Mouse (Mus musculus): ENCODE measurements around the gene Ccdc74a.

Ccdc74a gene

DNA sequence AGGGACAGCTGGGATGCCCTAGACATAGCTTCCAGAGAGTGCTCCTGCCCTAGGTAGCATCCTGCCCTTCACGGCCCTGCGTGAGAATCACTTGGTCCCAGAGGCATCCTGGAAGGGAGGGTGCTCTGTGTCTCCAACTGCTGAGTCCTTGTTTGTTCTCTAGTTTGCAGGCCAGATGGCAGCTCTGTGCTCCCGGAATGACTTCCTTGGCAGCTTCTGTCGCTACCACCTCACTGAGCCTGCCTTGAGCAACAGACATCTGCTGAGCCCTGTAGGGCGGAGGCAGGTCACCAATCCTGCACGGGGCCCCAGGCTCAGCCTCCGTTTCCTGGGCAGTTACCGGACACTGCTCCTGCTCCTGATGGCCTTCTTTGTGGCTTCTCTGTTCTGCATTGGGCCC is 4.0 kb upstream of the Ccdc74a start:
- DNase-seq (ENCODE audit: low spot score): no peak

DNA sequence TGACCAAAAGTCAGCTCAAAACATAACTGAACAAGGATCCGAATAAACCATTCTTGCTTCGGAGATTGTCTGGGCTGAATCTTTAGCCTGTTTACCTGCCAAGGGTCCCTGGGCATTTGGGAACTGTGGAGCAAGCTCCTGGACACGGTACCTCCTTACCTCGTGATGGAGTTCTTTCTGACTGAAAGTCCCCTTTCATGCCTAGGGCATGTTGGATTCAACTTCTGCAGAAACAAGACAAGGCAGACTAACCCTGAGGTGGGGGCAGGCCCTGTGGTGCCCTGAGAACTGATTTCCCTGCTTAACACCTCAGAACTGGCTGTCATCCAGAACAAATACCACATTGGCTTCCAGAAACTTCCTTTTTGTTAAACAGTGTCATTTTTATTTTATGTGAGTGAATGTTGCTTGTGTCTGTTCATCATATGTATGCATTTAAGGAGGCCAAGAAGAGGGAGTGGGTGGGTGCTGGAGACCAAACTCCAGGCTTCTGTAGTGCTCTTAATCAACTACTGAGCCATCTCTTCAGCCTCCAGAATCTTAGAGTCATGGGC is 2.8 kb upstream of the Ccdc74a start:
- DNase-seq (ENCODE audit: low spot score): no peak

DNA sequence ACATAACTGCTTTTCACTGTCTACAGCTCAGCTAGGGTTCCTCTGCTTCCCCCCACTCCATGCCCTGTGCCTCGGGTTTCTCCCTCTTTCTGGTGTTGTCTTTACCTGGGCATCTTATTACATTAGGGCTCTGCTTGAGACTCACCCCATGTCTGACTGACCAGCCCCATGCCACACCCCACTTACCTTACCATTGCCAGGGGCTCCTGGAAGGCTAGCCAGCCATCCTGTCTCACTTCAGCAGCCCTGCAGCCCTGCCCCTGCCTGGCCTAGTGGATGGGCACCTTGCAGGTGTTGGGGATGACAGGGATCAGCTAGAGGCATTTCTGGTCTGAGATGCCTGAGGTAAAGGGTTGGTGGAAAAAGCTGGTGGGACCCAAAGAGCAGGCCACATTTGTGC is 886 bp downstream of the Ccdc74a start:
- no peak for DNase-seq (ENCODE audit: low spot score)

- DNase-seq (ENCODE audit: low spot score): no peak
Measured at GRCm38 (mm10) chr16:17647566-17648340, 1.5 kb downstream of the Ccdc74a start.

DNA sequence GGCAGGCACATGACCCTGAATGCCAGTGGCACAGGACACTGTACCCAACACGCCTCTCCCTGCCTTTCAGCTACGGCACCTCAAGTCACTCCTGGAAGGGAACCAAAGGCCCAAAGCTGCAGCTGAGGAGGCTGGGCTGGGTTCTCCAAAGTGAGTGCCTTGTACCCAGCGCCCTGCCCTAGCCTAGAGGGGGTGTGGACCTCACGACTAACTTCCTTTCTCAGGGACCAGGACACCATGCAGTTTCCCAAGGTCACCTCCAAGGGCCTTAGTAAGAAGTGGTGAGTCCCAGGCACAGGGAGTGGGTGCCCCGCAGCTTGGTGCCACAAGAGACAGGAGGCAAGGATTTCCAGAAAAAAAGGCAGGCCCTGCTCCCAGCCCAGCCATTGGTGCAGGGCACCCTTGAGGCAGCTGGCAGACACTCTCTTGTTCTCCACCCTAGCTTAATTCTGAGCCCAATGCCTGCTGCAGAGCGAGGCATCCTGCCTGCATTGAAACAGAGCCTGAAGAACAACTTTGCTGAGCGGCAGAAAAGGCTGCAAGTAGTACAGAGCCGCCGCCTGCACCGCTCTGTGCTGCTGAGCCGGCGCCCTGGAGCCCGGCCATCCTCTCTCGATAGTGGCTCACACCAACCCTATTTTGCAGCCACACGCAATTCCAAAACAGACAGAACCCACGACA is 3.8 kb downstream of the Ccdc74a start:
- no peak for DNase-seq (ENCODE audit: low spot score)

DNA sequence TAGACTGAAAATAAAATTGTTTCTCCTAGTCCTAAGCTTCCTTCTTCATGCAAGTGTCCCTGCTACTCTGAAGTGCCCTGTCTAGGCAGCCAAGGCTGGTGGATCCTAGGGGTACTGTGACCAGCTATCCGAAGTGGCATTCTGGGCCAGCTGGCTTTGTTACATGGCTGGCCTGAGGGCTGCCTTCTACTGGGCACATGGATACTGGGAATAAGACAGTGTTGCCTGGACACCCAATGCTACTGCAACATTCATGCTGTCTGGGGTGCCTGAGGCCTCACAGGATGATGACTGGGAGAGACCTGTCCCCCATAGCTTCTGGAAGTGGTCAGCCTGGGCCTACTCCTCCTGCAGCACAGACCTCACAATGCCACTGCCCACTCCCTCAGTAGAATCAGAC is 4.4 kb downstream of the Ccdc74a start:
- no peak for DNase-seq (ENCODE audit: low spot score)

DNA sequence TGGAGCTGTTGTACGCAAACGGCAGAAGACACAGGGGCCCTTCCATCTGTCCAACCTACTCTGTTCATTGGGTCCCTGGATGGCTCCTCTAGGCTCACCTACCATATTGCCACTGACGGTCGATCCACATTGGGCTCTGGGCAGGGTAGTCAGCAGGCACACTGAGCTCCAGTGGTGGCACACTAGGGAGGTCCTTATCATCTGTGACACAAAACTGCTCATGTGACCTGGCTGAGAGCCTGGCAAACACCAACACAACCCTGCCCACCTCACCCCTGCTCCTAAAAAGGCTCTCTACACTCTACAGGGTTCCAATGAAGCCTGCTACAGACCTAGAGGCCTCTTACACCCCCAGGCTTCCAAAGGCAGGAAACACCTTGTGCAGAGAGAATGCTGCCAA is 6.3 kb downstream of the Ccdc74a start:
- DNase-seq (ENCODE audit: low spot score): no peak

DNA sequence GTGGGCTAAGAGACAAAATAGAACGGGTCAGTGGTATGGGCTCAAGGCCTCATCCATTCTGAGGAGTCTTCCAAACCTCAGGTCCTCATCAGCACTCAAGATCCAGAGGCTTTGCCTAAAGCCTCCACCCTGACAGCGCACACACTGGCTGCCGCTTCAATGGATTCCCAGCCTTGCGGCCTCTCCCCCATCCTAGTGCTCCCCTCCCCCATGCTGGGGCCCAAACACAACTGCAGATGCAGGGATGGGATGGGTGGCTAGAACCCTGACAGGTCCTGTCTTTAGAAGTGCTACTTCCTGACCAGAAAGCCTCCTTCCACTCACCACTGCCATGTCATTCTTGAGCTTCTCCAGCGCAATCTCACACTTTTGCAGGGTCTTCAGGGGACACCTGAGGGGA is 7.3 kb downstream of the Ccdc74a start:
- DNase-seq (ENCODE audit: low spot score): no peak

- DNase-seq (ENCODE audit: low spot score): no peak
Measured at GRCm38 (mm10) chr16:17654188-17654795, 8.0 kb downstream of the Ccdc74a start.

GRCm38 (mm10) chr16:17656212-17656871 is 10.1 kb downstream of the Ccdc74a start:
- no peak for DNase-seq (ENCODE audit: low spot score)

GRCm38 (mm10) chr16:17665568-17665967 is 19.3 kb downstream of the Ccdc74a start:
- no peak for DNase-seq (ENCODE audit: low spot score)

DNA sequence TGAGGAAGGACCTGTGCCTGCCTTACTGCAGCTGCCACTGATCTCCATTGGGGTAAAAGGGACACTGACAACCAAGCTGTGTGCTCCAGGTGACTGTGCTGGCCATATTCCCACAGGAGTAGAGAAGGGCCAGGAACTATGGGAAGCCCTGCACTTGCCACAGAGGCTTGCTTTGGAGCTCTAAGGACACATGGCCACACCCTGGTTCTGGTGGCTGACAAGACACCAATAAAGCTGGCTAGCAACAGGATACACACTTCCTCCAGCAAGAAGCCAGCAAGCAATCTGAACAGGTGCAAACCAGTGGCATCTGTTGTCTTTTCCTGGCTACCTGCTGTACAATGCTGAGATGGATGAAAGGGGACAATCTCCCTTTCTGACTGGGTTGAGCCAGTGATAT is 23.6 kb downstream of the Ccdc74a start:
- no peak for DNase-seq (ENCODE audit: low spot score)

DNA sequence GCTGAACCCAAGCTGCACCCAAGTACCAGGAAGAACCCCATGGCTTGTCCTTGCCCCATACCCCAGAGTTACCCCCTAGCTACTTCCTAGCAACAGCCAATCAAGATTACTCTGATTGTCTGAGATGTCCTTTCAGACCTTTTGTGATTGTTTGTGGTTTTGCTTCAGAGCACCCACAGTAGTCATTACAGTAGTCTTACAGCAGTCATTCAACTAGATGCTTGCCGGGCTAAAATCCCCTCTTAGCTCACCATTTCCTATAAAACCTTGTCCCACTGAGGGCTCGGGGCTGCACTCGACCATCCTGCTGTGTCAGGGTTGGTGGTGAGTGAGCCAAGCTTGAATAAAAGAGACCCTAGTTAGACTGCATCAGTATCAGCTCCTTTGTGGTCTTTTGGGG is 48.6 kb downstream of the Ccdc74a start:
- no peak for DNase-seq (ENCODE audit: low spot score)
